Comparison of ENCODE assay signal across 10 mouse cellular contexts in genomic region chr10:81303761-81304160, GRCm38 (mm10). TPM values are rescaled to one million over a fixed set of nuclear protein-coding genes. Genes with fewer than 3 reads are reported as not detected.
A peak's percentile ranks its signal among the peaks of the same experiment; 100 is the strongest.
DNase-seq lines count a peak whose midpoint lies in the region; ATAC-seq lines count a peak whose summit lies in the region.
"Had no signal": no experiment of that assay in that cellular context is flagged by ENCODE, and none has a peak within 500 bp of the region (broad histone marks: within the 10 kb centered on the region; RNA-seq: fewer than 3 reads in every experiment).

No protein-coding gene starts in this region.

- DNase-seq in liver = no peak
- no peak for DNase-seq in embryonic facial prominence, embryonic 11.5 days (ENCODE audit: low spot score)
- peak; percentile 65 to 75 for DNase-seq in thymus, postnatal 36 days
- DNase-seq in testis, postnatal 14 days (ENCODE audit: low spot score) = no peak
- DNase-seq: embryo, embryonic 11 days had no signal

- H3K27me3 ChIP-seq in liver, embryonic 12.5 days (replicated peaks) = no peaks in the 10 kb centered on the region
- H3K27me3 ChIP-seq in embryonic facial prominence, embryonic 11.5 days (ENCODE audit: control insufficient read depth, insufficient read depth, low read length) = no peaks in the 10 kb centered on the region
- no peaks in the 10 kb centered on the region for H3K27me3 ChIP-seq in kidney, embryonic 15.5 days
- H3K27me3 ChIP-seq: hindbrain, embryonic 15.5 days; lung, embryonic 15.5 days had no signal

- WGBS in liver, embryonic 12.5 days (ENCODE audit: insufficient replicate concordance) = 40% methylated on average over 7 of the region's 7 CpGs
- WGBS in embryonic facial prominence, embryonic 11.5 days = 74% methylated on average over 7 of the region's 7 CpGs
- WGBS in macrophage (ENCODE audit: missing documents) = 27% methylated on average over 7 of the region's 7 CpGs
- WGBS in kidney, embryonic 15.5 days = 64% methylated on average over 7 of the region's 7 CpGs

- H3K4me3 ChIP-seq in liver, embryonic 12.5 days = peak overlapping the region; percentile 37
- H3K4me3 ChIP-seq in embryonic facial prominence, embryonic 11.5 days (ENCODE audit: low read depth, low read length) = no peak overlapping the region
- H3K4me3 ChIP-seq in macrophage (ENCODE audit: inconsistent target) = no peak overlapping the region
- no peak overlapping the region for H3K4me3 ChIP-seq in kidney, embryonic 15.5 days (replicated peaks)
- H3K4me3 ChIP-seq: hindbrain, embryonic 15.5 days; lung, embryonic 15.5 days had no signal

- peak overlapping the region; percentile 68 for H3K4me2 ChIP-seq in liver, embryonic 12.5 days
- no peak overlapping the region for H3K4me2 ChIP-seq in embryonic facial prominence, embryonic 11.5 days (ENCODE audit: low read depth, low read length)
- H3K4me2 ChIP-seq in kidney, embryonic 15.5 days = no peak overlapping the region
- H3K4me2 ChIP-seq: hindbrain, embryonic 15.5 days had no signal

- H3K9ac ChIP-seq in liver, embryonic 12.5 days = no peak overlapping the region
- H3K9ac ChIP-seq in embryonic facial prominence, embryonic 11.5 days (replicated peaks; ENCODE audit: low read length) = 0 out of 2 replicates have a peak overlapping the region, but pooled peaks have one; percentile 10
- H3K9ac ChIP-seq in kidney, embryonic 15.5 days = no peak overlapping the region
- H3K9ac ChIP-seq: hindbrain, embryonic 15.5 days had no signal

- H3K9me3 ChIP-seq in liver, embryonic 12.5 days (replicated peaks) = no peaks in the 10 kb centered on the region
- H3K9me3 ChIP-seq in embryonic facial prominence, embryonic 11.5 days (replicated peaks; ENCODE audit: control insufficient read depth, low read length) = no peaks in the 10 kb centered on the region
- no peaks in the 10 kb centered on the region for H3K9me3 ChIP-seq in kidney, embryonic 15.5 days (replicated peaks)
- H3K9me3 ChIP-seq: hindbrain, embryonic 15.5 days; lung, embryonic 15.5 days had no signal

- H3K4me1 ChIP-seq in liver, embryonic 12.5 days = peaks cover 67% of the 10 kb centered on the region
- no peaks in the 10 kb centered on the region for H3K4me1 ChIP-seq in embryonic facial prominence, embryonic 11.5 days (ENCODE audit: control insufficient read depth, insufficient read depth, low read length)
- peaks cover 64% of the 10 kb centered on the region for H3K4me1 ChIP-seq in kidney, embryonic 15.5 days

- peaks cover 85% of the 10 kb centered on the region for H3K79me2 ChIP-seq in macrophage (ENCODE audit: inconsistent target)

- peaks cover 44% of the 10 kb centered on the region for H3K36me3 ChIP-seq in liver, embryonic 12.5 days
- peaks cover 15% of the 10 kb centered on the region for H3K36me3 ChIP-seq in embryonic facial prominence, embryonic 11.5 days (replicated peaks; ENCODE audit: control insufficient read depth, insufficient read depth, low read depth, low read length)
- H3K36me3 ChIP-seq in macrophage (ENCODE audit: inconsistent target) = peaks cover 37% of the 10 kb centered on the region
- peaks cover 36% of the 10 kb centered on the region for H3K36me3 ChIP-seq in kidney, embryonic 15.5 days

- peak overlapping the region; percentile 77 for H3K27ac ChIP-seq in liver, embryonic 12.5 days
- H3K27ac ChIP-seq in embryonic facial prominence, embryonic 11.5 days (replicated peaks; ENCODE audit: low read depth, low read length) = no peak overlapping the region
- H3K27ac ChIP-seq in macrophage = peak overlapping the region; percentile 46
- no peak overlapping the region for H3K27ac ChIP-seq in kidney, embryonic 15.5 days
- H3K27ac ChIP-seq: hindbrain, embryonic 15.5 days had no signal

- ATAC-seq in liver, embryonic 12.5 days = no peak
- no peak for ATAC-seq in embryonic facial prominence, embryonic 11.5 days (replicated peaks; ENCODE audit: insufficient number of reproducible peaks, low FRiP score, low TSS enrichment, low read depth)
- no peak for ATAC-seq in kidney, embryonic 15.5 days (replicated peaks; ENCODE audit: low FRiP score)

RNA-seq across cellular contexts. Expression of gene Pip5k1c, which starts 11.0 kb away (rescaled TPM):
- polyA plus RNA-seq in liver, embryonic 12.5 days (2016; fragmentation: Nextera tagmentation; extraction: Ambion mirVana) = 27.8 and 29.0 TPM in 2 replicates
- 41.5 and 46.6 TPM in 2 replicates for polyA plus RNA-seq in embryonic facial prominence, embryonic 11.5 days (2014; fragmentation: Nextera tagmentation; extraction: Ambion mirVana)
- 100 to 1,000 TPM in 24 of 26 experiments, 10 to 100 TPM in 2; 39.6 to 234 (median 132) TPM for total RNA-seq in macrophage (2018; cell fraction: chromatin; rRNA removed)
- 100 to 1,000 TPM in 10 of 26 experiments, 10 to 100 TPM in 16; 63.7 to 115 (median 91.8) TPM for total RNA-seq in macrophage (2018; cell fraction: cytosol; rRNA removed)
- total RNA-seq in macrophage (2018; cell fraction: nucleus; rRNA removed) = 100 to 1,000 TPM in 17 of 26 experiments, 10 to 100 TPM in 9; 68.2 to 171 (median 103) TPM
- 63.2 to 85.8 TPM (median 77.1 TPM) in 3 replicates for polyA plus RNA-seq in macrophage (2018)
- 51.0 and 61.3 TPM in 2 replicates for polyA plus RNA-seq in kidney, embryonic 15.5 days (2015; fragmentation: Nextera tagmentation; extraction: Ambion mirVana)

RNA-seq across cellular contexts. Expression of gene Tjp3, which starts 12.4 kb away (rescaled TPM):
- polyA plus RNA-seq in liver, embryonic 12.5 days (2016; fragmentation: Nextera tagmentation; extraction: Ambion mirVana) = 1.1 and 1.3 TPM in 2 replicates
- 2.5 and 3.3 TPM in 2 replicates for polyA plus RNA-seq in embryonic facial prominence, embryonic 11.5 days (2014; fragmentation: Nextera tagmentation; extraction: Ambion mirVana)
- 10 to 100 TPM in 7 of 26 experiments, 1 to 10 TPM in 18, under 1 TPM in 1; 0.75 to 37.3 (median 7.3) TPM for total RNA-seq in macrophage (2018; cell fraction: chromatin; rRNA removed)
- 1 to 10 TPM; 1.1 to 6.3 (median 2.9) TPM for total RNA-seq in macrophage (2018; cell fraction: cytosol; rRNA removed)
- total RNA-seq in macrophage (2018; cell fraction: nucleus; rRNA removed) = 10 to 100 TPM in 2 of 26 experiments, 1 to 10 TPM in 23, under 1 TPM in 1; 0.63 to 11.8 (median 3.8) TPM
- polyA plus RNA-seq in macrophage (2018) = 1.7 to 4.2 TPM (median 3.3 TPM) in 3 replicates
- polyA plus RNA-seq in kidney, embryonic 15.5 days (2015; fragmentation: Nextera tagmentation; extraction: Ambion mirVana) = 15.9 and 18.1 TPM in 2 replicates

RNA-seq across cellular contexts. Expression of gene Cactin, which starts 17.1 kb away (rescaled TPM):
- 52.9 and 55.1 TPM in 2 replicates for polyA plus RNA-seq in liver, embryonic 12.5 days (2016; fragmentation: Nextera tagmentation; extraction: Ambion mirVana)
- 30.1 and 30.5 TPM in 2 replicates for polyA plus RNA-seq in embryonic facial prominence, embryonic 11.5 days (2014; fragmentation: Nextera tagmentation; extraction: Ambion mirVana)
- total RNA-seq in macrophage (2018; cell fraction: chromatin; rRNA removed) = 10 to 100 TPM in 25 of 26 experiments, 1 to 10 TPM in 1; 9.3 to 34.2 (median 20.3) TPM
- total RNA-seq in macrophage (2018; cell fraction: cytosol; rRNA removed) = 10 to 100 TPM; 10.7 to 19.0 (median 16.9) TPM
- total RNA-seq in macrophage (2018; cell fraction: nucleus; rRNA removed) = 10 to 100 TPM; 10.9 to 30.3 (median 17.6) TPM
- 14.4 to 21.3 TPM (median 15.1 TPM) in 3 replicates for polyA plus RNA-seq in macrophage (2018)
- 38.8 and 44.2 TPM in 2 replicates for polyA plus RNA-seq in kidney, embryonic 15.5 days (2015; fragmentation: Nextera tagmentation; extraction: Ambion mirVana)

RNA-seq across cellular contexts. Expression of gene Tbxa2r, which starts 24.8 kb away (rescaled TPM):
- 6.7 and 7.0 TPM in 2 replicates for polyA plus RNA-seq in liver, embryonic 12.5 days (2016; fragmentation: Nextera tagmentation; extraction: Ambion mirVana)
- 1.4 and 2.1 TPM in 2 replicates for polyA plus RNA-seq in embryonic facial prominence, embryonic 11.5 days (2014; fragmentation: Nextera tagmentation; extraction: Ambion mirVana)
- total RNA-seq in macrophage (2018; cell fraction: chromatin; rRNA removed) = 1 to 10 TPM in 1 of 26 experiments, not detected in 25; 1.1 TPM
- under 1 TPM in 4 of 26 experiments, not detected in 22; 0.05 to 0.13 (median 0.11) TPM for total RNA-seq in macrophage (2018; cell fraction: cytosol; rRNA removed)
- total RNA-seq in macrophage (2018; cell fraction: nucleus; rRNA removed) = under 1 TPM in 1 of 26 experiments, not detected in 25; 0.49 TPM
- not detected in 3 replicates for polyA plus RNA-seq in macrophage (2018)
- polyA plus RNA-seq in kidney, embryonic 15.5 days (2015; fragmentation: Nextera tagmentation; extraction: Ambion mirVana) = 14.4 and 18.3 TPM in 2 replicates

RNA-seq across cellular contexts. Expression of gene Apba3, which starts 37.0 kb away (rescaled TPM):
- 27.3 and 30.4 TPM in 2 replicates for polyA plus RNA-seq in liver, embryonic 12.5 days (2016; fragmentation: Nextera tagmentation; extraction: Ambion mirVana)
- polyA plus RNA-seq in embryonic facial prominence, embryonic 11.5 days (2014; fragmentation: Nextera tagmentation; extraction: Ambion mirVana) = 35.3 and 41.3 TPM in 2 replicates
- 10 to 100 TPM; 10.4 to 52.3 (median 28.9) TPM for total RNA-seq in macrophage (2018; cell fraction: chromatin; rRNA removed)
- total RNA-seq in macrophage (2018; cell fraction: cytosol; rRNA removed) = 10 to 100 TPM; 16.1 to 31.6 (median 19.8) TPM
- total RNA-seq in macrophage (2018; cell fraction: nucleus; rRNA removed) = 10 to 100 TPM in 24 of 26 experiments, 1 to 10 TPM in 2; 7.3 to 38.0 (median 21.2) TPM
- polyA plus RNA-seq in macrophage (2018) = 9.8 to 31.4 TPM (median 19.8 TPM) in 3 replicates
- 59.7 and 63.4 TPM in 2 replicates for polyA plus RNA-seq in kidney, embryonic 15.5 days (2015; fragmentation: Nextera tagmentation; extraction: Ambion mirVana)

Comparison
In these comparisons a context has a peak if more than half of its experiments do, and no peak if none do; other contexts are left out.
1. H3K27ac ChIP-seq: peak in liver, embryonic 12.5 days (single experiment) and macrophage (single experiment); none in embryonic facial prominence, embryonic 11.5 days (single experiment) and kidney, embryonic 15.5 days (single experiment).
2. DNase-seq: peak in thymus, postnatal 36 days (2 of 2); none in liver (single experiment), embryonic facial prominence, embryonic 11.5 days (single experiment) and testis, postnatal 14 days (single experiment).